Mouse (Mus musculus) spleen, adult 2 months (tissue): ENCODE data around the gene Mtmr14.

ENCODE experiments used
- CTCF ChIP-seq: fragments of 200-500 bp; IDR thresholded peaks from 2 replicates; pipeline ENCODE4 v1.5.1; 2011; ENCODE audit warnings: mild to moderate bottlenecking, inconsistent platforms; ENCODE audit not compliant: insufficient read depth, insufficient read length, insufficient replicate concordance; ENCODE audit errors: extremely low read depth
- POLR2A ChIP-seq: fragments of 200-500 bp; IDR thresholded peaks from 2 replicates; pipeline ENCODE4 v1.6.1; 2011; ENCODE audit warnings: low read depth, low read length, inconsistent platforms

DNA sequence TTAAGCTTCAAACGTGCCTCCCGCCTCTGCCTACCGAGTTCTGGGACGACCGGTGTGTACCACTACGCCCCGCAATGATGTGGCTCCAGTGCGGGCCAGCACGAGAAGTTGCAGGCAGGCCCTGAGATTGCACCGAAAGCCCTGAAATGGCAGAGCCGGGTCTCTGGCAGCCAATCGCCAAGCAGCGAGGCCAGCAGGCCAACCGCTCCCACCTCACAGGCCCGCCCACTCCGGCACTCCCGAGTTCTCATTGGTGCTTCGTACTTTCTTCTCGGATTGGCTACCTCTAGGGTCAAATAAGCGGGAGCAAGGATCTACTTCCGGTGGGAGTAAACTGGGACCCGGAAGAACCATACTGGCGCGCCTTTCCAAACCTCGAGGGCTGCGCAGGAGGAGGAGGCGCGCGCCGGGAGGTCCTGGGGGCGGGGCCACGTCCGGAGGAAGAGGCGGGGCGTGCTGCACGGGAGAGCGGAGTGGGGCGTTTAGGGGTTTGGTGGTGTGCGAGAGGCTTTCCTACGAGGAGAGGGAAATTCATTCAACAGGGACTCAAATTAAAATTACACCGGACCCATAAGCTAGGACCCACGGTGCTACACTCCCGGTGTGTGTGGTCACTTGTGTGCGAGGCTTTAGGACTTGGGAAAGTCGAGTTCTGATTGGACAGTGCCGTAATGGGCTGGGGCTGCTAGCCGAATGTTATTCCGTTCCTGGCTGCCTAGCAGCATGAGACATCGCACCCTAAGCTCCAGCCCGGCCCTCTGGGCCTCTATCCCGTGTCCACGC is 89.1 kb downstream of the Mtmr14 start, which contains the start of gene Ogg1:
- TF ChIP-seq CTCF (no peak), POLR2A (peak; percentile 78)
